Mouse (Mus musculus): ENCODE results near the gene Dstyk.

The Dstyk gene

GRCm38 (mm10) chr1:132417319-132418251, at the start of gene Dstyk:
Gene Dstyk (plus strand): TSS chr1:132417555.
- DNase-seq (ENCODE audit: low read depth, low spot score): peak; percentile 87

GRCm38 (mm10) chr1:132367692-132368506, 49.5 kb upstream of the Dstyk start:
- no peak for DNase-seq (ENCODE audit: low read depth, low spot score)

GRCm38 (mm10) chr1:132370681-132371173, 46.6 kb upstream of the Dstyk start:
- DNase-seq (ENCODE audit: low read depth, low spot score): no peak

DNA sequence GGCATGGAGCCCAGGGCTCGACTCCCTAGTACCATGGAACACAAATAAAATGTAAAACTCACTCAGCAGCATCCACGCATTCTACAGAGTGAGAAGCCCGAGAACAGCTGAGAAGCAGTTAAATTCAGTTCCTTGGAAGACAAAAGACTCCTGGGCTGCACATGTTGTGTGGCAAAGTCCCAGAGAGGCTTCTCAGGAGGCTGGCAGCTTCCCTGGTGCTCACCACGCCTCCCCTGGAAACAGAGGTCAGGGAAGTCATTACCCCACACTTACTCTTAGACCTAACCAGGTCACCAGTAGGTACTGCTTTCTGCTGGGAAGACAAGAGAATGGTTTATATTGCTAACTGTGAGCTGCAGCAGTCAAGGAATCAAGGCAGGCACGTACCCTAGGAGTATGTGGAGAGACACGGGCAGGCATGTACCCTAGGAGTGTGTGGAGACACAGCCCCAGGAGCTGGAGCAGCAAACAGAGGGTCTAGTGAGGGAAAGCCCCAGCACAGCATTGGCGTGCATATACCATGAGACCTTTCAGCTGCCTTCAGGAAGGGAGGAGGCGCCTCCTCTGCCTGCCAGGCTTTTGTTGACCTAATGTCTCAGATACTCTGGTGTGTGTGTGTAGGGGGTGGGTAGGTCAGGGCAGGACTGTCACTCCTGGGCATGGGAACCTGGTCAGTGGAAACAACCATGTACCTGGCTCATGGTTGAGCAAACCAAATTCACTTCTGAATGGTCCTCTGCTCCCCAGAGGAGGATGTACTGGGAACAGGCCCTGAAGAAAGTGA, 45.9 kb upstream of the Dstyk start:
- no peak for DNase-seq (ENCODE audit: low read depth, low spot score)

- no peak for DNase-seq (ENCODE audit: low read depth, low spot score)
Measured at GRCm38 (mm10) chr1:132372354-132372753, 45.0 kb upstream of the Dstyk start.

DNA sequence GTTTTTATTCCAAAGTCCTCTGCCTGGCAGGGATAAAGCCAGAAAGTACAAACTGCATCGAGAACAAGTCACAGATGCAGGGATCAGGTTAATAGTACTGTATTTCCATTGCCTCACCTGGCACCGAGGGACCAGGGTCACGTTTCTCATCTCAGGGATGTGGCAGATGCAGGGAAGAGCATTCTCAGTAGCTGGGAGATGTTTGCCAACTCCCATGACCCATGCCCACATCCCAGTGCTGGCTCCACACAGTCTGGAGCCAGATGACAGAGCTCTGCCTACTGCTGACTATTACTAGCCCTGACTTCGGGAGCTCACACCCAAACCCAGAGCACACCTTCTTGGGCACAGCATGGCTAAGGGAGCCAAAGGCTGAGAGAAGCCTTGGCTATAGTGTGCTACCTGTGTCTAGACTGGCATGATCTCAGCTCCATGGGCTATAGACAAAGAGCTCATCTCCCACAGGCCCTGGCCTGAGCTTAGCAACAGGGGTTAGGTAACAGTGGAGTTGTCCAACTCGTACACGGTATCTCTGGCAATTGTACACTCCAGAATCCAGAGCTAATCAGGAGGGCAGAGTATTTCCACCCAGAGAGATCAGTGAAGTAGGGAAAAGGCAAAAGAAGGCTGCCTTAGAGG, 44.3 kb upstream of the Dstyk start:
- no peak for DNase-seq (ENCODE audit: low read depth, low spot score)

DNA sequence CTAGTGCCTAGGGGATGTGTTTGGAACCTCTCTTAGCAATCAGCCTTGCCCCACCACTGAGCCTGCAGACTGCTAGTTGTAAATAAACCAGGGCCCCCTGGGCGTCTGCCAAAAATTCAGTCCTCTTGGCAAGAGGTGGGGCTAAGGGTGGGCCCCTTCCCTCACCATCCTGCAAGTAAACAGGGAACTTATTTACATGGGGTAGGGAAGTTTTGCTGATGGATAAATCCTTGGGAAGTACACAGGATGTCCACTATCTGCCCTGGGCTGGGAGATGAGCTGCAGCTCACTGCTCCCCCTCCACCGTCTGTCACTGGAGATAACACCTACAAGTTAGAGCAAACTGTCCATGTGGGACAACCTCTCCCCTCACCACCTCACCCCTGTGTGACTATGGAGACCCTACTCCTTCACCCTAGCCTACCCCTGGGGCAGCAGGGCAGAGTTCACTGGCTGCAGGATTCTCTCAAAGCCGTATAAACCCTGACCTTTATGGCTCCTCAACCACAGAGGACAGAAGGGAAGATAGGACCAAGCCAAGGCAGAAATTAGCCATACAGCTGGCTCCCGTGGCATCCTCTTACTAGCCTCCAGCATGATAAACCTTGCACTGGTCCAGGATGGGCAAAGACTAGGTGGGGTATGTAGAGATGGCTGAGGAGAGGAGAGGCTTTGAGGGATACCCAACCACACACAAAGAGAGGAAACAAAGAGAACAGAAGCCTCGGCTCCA, 43.0 kb upstream of the Dstyk start:
- no peak for DNase-seq (ENCODE audit: low read depth, low spot score)

DNA sequence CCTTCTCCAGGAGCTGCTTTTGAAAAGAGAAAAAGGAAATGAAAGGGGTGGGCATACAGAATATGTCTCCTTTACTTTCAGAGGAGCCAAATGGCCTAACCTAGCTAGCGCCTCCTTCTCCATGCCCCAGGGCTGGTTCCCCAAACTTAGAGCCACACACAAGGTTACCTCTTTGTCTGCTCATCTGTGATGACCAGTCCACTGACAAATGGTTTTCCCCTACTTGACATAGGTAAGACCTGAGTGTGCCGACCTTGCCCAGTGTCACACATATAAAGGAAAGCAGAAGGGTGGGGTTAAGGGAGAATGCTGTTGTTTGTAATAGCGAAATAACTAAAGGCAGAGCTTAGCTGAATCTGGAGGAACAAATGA, 42.5 kb upstream of the Dstyk start:
- no peak for DNase-seq (ENCODE audit: low read depth, low spot score)

DNA sequence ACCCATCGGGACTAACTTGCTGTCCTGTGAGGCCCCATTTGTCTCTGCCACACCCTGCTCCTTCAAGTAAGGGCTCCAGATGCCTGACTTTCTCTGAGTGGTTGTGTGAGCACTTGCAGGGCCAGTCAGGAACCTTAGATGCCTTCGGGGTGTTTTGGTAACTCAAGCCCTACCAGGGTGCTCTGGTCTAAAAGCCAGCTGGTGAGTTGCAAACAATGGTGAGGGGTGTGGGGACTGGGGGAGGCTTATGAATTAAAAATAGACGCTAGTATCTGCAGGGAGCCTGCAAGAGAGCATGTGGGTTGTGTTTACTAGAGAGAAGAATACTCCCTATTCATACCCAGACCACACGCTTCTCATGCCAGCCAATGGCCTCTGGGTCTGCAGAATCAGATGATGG, 42.1 kb upstream of the Dstyk start:
- DNase-seq (ENCODE audit: low read depth, low spot score): no peak

DNA sequence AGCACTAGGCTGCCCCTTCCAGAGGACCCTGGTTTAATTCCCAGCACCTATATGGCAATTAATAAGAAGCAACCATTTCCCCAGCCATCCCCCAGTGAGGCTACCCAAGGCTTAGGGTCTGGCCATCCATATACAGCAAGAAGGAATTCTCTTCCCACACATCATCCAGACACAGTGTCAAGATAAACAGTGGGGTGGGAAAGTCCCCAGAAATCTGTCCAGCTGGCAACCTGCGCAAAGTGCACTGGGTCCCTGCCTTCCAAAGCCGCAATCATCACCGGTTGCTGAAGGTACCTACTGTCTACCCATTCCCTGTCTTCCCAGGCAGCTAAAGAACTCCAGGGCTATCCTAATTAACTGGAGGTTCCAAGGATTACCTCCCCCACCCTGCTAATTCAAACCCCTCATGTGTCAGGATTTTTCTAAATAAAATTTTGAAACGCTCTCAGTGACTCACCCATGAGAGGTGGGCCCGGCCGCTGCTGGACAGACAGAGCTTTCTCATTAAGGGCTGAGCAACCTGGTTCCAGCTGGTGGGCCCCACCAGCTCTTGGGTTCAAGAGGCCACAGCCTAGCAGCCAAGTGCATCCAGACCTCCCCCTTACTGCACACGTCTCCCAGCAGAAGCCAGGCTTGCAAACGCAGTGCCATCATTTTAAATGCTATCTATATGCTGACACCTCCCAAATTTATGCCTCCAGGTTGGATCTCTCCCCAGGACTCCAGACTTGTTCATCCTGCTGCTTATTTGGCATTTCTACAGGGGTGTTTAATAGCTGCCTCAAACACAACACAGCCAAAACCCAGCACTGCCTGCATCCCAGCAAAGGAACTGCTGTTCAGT, 40.9 kb upstream of the Dstyk start:
- no peak for DNase-seq (ENCODE audit: low read depth, low spot score)

GRCm38 (mm10) chr1:132377055-132377365, 40.3 kb upstream of the Dstyk start:
- no peak for DNase-seq (ENCODE audit: low read depth, low spot score)

- no peak for DNase-seq (ENCODE audit: low read depth, low spot score)
Measured at GRCm38 (mm10) chr1:132377811-132378210, 39.5 kb upstream of the Dstyk start.

DNA sequence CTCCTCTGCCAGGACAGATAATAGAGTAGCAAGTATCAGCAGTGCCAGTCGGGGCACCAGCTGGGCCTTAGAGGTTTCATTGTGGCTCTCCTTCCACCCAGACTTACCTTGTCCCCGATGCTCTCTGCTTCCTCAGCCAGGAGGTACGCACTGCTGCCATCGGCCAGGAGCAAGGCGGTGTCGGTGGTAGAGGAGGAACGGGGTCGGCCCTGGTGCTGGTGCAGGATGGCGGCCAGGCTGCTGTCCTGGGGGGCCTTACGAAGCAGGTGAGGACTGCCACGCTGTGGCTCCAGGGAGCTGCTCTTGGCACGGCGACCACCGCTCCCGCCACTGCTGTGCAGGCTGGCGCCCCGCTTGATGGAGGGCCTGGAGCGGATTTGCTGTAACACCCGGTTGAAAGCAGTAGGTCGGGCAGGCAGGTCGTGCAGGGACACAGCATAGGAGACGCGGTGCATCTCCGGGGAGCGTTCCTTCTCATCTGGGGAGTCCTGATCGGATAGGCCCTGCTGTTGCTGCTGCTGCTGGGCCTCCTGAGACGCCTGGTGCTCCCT, 36.7 kb upstream of the Dstyk start:
- no peak for DNase-seq (ENCODE audit: low read depth, low spot score)

DNA sequence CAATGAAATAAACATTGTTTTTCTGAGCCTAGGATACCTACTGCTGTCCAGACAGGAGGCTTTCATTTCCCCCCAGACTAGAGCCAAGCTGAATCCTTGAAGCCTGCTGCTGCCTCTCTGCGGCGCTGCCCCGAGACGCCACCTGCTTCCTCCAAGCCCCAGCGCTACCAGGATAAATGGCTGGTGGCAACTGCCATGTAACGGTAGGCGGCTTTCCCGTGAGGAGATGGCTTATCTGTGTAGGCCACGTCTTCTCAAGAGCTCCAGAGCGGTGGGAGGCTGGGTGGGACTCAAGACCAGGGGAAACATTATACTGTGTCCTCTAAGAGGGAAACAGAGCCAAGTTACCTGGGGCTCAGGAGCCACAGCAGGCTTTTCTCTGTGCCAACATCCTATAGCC, 35.4 kb upstream of the Dstyk start:
- no peak for DNase-seq (ENCODE audit: low read depth, low spot score)

- DNase-seq (ENCODE audit: low read depth, low spot score): no peak
Measured at GRCm38 (mm10) chr1:132384001-132384554, 33.3 kb upstream of the Dstyk start.

- no peak for DNase-seq (ENCODE audit: low read depth, low spot score)
Measured at GRCm38 (mm10) chr1:132385266-132385665, 32.1 kb upstream of the Dstyk start.

DNA sequence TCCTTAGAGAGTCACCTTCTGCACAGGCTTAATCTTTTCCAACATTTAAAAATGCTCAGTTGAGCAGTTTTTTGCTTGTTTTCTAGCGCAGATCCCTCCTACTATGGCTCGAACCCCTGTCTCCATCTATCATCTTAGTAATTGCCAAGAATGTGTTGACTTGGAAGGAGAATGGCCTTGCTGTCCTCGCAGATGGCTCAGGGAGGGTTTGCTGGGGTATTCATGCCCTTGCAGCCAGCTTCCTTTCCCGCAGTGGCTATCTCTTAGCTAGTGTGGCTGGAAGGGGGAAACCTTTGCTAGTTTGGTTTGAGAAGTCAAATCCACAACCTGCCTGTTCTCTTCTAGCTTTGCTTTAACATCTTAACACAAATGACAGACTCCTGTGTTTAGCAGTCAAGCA, 31.6 kb upstream of the Dstyk start:
- no peak for DNase-seq (ENCODE audit: low read depth, low spot score)

GRCm38 (mm10) chr1:132386266-132386665, 31.1 kb upstream of the Dstyk start:
- DNase-seq (ENCODE audit: low read depth, low spot score): no peak

GRCm38 (mm10) chr1:132387943-132388342, 29.4 kb upstream of the Dstyk start:
- no peak for DNase-seq (ENCODE audit: low read depth, low spot score)
